Mouse (Mus musculus): ENCODE data around the gene Zkscan6. TPM values are rescaled to one million over a fixed set of nuclear protein-coding genes. Genes with fewer than 3 reads are reported as not detected.
A peak's percentile ranks its signal among the peaks of the same experiment; 100 is the strongest.

The Zkscan6 gene
- 15.9 and 16.5 TPM in 2 replicates for polyA plus RNA-seq (2015; fragmentation: Nextera tagmentation; extraction: Ambion mirVana)

DNA sequence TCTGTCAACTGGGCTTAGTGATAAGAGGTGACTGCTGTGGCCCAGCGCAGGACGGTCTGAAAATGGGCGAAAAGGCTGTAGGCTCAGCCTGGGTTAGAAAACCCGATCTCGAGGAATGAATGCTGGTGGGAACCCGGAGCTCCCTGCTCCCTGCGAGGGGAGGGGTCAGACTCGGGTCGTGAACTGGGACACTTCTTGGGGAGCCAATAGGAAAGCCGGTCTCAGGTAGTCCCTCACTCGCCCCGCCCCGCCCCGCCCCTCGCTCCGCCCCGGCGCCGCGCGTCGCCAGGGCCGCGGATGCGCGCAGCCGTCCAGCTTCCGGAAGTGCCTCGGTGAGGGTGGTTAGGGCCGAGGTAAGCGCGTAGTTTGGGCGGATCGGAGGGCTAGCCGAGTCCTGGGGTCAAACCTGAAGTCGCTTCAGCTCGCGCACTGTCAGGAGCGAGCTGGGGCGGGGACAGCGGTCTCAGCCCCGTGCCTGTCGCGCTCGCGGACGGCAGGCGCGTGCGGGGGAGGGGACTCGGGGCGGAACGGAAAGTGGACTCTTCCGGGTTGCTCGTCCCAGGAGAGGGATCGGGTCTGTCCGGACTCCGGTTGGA lies at the start of gene Zkscan6:
Gene Zkscan6 (plus strand): TSS at position 267 of the 596 bp plus-strand sequence.
- 1% methylated on average over 43 of the region's 58 CpGs for WGBS
- peak; percentile 96 for ATAC-seq (ENCODE audit: low FRiP score, low read depth)
- peaks cover 17% of the 10 kb centered on the region for H3K4me1 ChIP-seq
- H3K27ac ChIP-seq: peak within 1 kb of the TSS; percentile 65; the same call in 1 of the 2 replicates
- peak within 1 kb of the TSS; percentile 83 for H3K4me3 ChIP-seq
- 0 out of 2 replicates have a peak, but pooled peaks cover 2% of the 10 kb centered on the region for H3K27me3 ChIP-seq
- no peaks in the 10 kb centered on the region for H3K9me3 ChIP-seq
- peak within 1 kb of the TSS; percentile 94 for H3K4me2 ChIP-seq (replicated peaks)
- H3K9ac ChIP-seq: peak within 1 kb of the TSS; percentile 81
- no peaks in the 10 kb centered on the region for H3K36me3 ChIP-seq

DNA sequence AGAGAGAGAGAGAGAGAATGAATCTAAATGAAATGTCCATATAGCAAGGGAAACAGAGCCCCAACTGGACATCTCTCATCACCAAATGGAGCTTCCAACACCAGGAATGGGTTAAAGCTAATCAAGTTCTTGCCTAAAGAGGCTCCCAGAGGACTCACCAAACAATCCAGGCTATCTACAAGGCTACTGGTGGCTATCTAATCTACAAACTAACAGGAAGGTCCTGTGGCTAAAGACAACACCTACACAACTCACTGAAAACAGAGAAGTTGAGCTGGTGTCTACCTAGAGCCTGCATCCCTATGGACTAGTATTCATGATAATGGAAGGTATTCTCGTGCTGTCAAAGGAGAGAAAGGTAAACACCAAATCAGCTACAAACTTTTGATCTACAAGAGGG lies 47.6 kb upstream of the Zkscan6 start:
- H3K9me3 ChIP-seq: no peaks in the 10 kb centered on the region
- no peak overlapping the region for H3K9ac ChIP-seq
- no peak for ATAC-seq (ENCODE audit: low FRiP score, low read depth)
- H3K27ac ChIP-seq: no peak overlapping the region
- H3K36me3 ChIP-seq: peaks cover 8% of the 10 kb centered on the region; the same call in 1 of the 2 replicates
- H3K4me2 ChIP-seq (replicated peaks): no peak overlapping the region
- H3K4me1 ChIP-seq: peaks cover 7% of the 10 kb centered on the region; the same call in 1 of the 2 replicates
- H3K27me3 ChIP-seq: no peaks in the 10 kb centered on the region
- H3K4me3 ChIP-seq: no peak overlapping the region
- WGBS: 92% methylated on average over 1 of the region's 1 CpGs

DNA sequence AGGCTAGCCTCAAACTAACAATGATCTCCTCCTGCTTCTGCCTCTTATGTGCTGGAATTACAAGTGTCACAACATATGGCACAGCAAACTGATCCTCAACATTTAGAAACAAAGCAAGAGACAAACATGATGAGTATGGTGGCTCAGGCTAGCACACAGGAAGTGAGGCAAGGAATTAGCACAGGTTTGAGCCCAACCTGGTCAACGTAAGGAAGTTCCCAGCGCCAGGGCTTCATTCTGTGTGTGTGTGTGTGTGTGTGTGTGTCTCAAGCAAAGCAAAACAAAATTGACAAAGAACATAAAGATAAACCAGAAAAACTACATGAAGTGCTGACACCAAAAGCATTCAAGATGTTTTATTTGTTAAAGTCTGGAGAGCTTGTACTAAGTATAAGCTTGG lies 46.1 kb upstream of the Zkscan6 start:
- Histone ChIP-seq H3K4me3 (no peak overlapping the region), H3K4me2 (replicated peaks) (no peak overlapping the region), H3K9me3 (no peaks in the 10 kb centered on the region), H3K9ac (no peak overlapping the region), H3K27me3 (no peaks in the 10 kb centered on the region), H3K36me3 (no peaks in the 10 kb centered on the region), H3K27ac (no peak overlapping the region), H3K4me1 (no peaks in the 10 kb centered on the region)
- WGBS: 87% methylated on average over 2 of the region's 2 CpGs
- no peak for ATAC-seq (ENCODE audit: low FRiP score, low read depth)

DNA sequence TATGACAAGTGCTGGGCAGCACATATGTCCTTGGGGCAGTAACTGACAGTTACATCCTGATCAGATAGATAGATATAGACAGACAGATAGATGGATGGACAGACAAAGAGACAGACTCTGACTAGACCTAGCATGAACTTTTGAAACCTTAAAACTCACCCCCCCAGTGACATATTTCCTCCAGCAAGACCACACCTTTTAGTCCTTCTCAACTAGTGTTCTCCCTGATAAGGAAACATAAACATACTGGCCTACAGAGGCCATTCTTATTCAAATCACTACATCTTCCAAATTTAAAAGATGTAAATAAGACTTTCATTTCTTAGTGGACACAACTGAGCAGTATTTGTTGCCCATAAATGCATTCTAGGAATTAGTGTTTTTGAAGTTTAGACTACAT lies 38.5 kb upstream of the Zkscan6 start:
- ATAC-seq (ENCODE audit: low FRiP score, low read depth): no peak

DNA sequence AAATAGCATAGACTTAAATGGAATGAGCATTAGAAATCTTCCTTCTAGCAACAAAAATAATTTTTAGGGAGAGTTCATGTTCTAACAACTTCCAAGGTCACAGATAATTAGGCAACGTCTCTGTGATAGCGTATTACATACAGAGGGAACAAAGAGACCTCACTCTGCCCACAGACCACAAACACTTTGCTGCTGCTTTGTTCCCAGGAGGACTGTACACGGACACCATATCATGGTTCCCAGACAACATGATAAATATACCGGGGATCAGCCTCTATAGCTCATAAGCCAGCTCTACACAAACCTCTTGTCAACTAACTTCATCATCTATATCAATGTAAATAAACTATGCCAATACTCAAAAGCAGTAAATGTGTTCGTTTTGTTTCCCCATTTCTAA lies 37.0 kb upstream of the Zkscan6 start:
- Histone ChIP-seq H3K9ac (no peak overlapping the region), H3K4me1 (peaks cover 3% of the 10 kb centered on the region), H3K4me2 (replicated peaks) (no peak overlapping the region), H3K4me3 (no peak overlapping the region), H3K9me3 (no peaks in the 10 kb centered on the region), H3K36me3 (no peaks in the 10 kb centered on the region), H3K27me3 (no peaks in the 10 kb centered on the region), H3K27ac (no peak overlapping the region)
- ATAC-seq (ENCODE audit: low FRiP score, low read depth): no peak
- 84% methylated on average over 5 of the region's 5 CpGs for WGBS

More for the DNA sequence above, 38.5 kb upstream of the Zkscan6 start:
- H3K4me2 ChIP-seq (replicated peaks): no peak overlapping the region
- no peaks in the 10 kb centered on the region for H3K9me3 ChIP-seq
- no peak overlapping the region for H3K9ac ChIP-seq
- no peak overlapping the region for H3K27ac ChIP-seq
- no peaks in the 10 kb centered on the region for H3K36me3 ChIP-seq
- no peaks in the 10 kb centered on the region for H3K27me3 ChIP-seq
- H3K4me1 ChIP-seq: peaks cover 3% of the 10 kb centered on the region; the same call in 1 of the 2 replicates
- no peak overlapping the region for H3K4me3 ChIP-seq

DNA sequence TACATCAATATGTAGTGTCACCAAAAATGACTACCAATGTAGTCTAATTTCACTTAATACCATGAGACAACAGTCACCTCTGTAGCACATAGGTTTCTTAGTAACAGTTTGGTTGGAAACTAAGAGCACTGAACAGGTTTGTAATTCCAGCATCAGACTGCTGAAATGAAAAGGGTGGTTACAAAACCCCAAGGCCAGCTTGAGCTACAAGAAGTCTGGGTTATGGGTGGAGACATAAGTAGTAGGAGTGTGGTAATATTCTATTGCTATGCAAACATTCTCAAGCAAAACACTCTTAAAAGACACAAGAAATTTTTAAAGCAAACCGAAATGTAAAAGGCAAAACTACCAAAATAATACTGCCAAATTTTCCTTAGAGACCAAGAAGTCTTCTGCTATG lies 35.4 kb upstream of the Zkscan6 start:
- no peak overlapping the region for H3K4me3 ChIP-seq
- WGBS: 91% methylated on average over 1 of the region's 1 CpGs
- H3K27ac ChIP-seq: no peak overlapping the region
- no peaks in the 10 kb centered on the region for H3K27me3 ChIP-seq
- peaks cover 6% of the 10 kb centered on the region for H3K4me1 ChIP-seq
- H3K4me2 ChIP-seq (replicated peaks): no peak overlapping the region
- no peak overlapping the region for H3K9ac ChIP-seq
- H3K9me3 ChIP-seq: no peaks in the 10 kb centered on the region
- no peaks in the 10 kb centered on the region for H3K36me3 ChIP-seq
- ATAC-seq (ENCODE audit: low FRiP score, low read depth): no peak

DNA sequence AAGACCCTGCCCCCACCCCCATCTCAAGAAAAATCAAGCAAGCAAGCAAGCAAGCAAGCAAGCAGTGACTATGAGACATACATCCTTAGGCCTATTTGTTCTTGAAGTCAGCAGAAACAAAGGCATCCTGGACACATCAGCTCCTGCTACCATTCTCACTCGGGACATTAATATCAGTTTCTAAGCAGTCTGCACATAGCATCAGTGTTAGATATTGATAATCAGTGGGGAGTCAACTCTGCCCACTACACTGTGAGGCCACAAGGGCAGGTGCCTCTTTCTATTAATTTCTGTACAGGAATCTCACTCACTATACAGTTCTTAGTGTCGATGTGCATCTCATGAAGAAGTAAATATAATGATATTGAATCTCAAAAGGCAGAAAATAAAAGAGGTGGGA lies 33.4 kb upstream of the Zkscan6 start:
- no peaks in the 10 kb centered on the region for H3K9me3 ChIP-seq
- H3K4me2 ChIP-seq (replicated peaks): no peak overlapping the region
- 87% methylated on average over 2 of the region's 2 CpGs for WGBS

DNA sequence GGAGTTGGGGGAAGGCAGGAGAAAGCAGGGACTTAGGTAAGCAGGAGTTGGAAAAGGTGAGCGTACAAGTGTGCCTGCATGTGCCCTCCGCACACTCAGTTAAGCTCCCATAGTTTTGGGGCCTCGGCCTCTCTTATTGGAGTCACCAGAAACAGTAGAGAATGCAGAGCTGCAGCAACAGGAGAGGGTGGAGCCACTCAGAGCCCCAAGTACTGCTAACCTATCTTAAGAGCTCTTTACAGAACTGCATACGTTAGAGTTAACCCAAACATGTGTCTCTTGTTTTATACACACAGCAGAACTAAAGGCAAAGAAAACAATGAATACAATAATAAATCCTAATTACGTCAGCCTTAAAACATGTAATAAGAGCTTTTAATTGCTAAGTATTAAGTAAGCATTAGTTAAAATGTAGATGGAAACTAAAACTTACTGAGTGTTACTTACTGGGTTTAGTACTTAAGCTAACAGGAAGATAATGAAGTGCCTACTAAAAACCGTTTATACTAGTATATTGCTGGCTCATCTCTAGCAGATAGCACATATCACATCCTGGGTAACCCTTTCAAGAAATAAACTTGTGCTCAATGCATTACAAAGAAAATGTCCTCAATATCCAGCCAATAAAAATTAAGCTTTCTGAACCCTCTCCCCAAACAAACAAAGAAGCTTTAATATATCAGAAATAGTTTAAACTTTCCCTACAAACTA lies 32.9 kb upstream of the Zkscan6 start:
- ATAC-seq (ENCODE audit: low FRiP score, low read depth): no peak
- no peaks in the 10 kb centered on the region for H3K27me3 ChIP-seq
- no peaks in the 10 kb centered on the region for H3K36me3 ChIP-seq
- no peak overlapping the region for H3K27ac ChIP-seq
- H3K9me3 ChIP-seq: no peaks in the 10 kb centered on the region
- 64% methylated on average over 6 of the region's 6 CpGs for WGBS
- no peak overlapping the region for H3K4me2 ChIP-seq (replicated peaks)
- H3K9ac ChIP-seq: no peak overlapping the region
- H3K4me3 ChIP-seq: no peak overlapping the region
- H3K4me1 ChIP-seq: peaks cover 25% of the 10 kb centered on the region

More for the DNA sequence above, 33.4 kb upstream of the Zkscan6 start:
- Histone ChIP-seq H3K27me3 (no peaks in the 10 kb centered on the region), H3K4me1 (peaks cover 22% of the 10 kb centered on the region), H3K4me3 (no peak overlapping the region), H3K36me3 (no peaks in the 10 kb centered on the region), H3K27ac (no peak overlapping the region), H3K9ac (no peak overlapping the region)
- no peak for ATAC-seq (ENCODE audit: low FRiP score, low read depth)

DNA sequence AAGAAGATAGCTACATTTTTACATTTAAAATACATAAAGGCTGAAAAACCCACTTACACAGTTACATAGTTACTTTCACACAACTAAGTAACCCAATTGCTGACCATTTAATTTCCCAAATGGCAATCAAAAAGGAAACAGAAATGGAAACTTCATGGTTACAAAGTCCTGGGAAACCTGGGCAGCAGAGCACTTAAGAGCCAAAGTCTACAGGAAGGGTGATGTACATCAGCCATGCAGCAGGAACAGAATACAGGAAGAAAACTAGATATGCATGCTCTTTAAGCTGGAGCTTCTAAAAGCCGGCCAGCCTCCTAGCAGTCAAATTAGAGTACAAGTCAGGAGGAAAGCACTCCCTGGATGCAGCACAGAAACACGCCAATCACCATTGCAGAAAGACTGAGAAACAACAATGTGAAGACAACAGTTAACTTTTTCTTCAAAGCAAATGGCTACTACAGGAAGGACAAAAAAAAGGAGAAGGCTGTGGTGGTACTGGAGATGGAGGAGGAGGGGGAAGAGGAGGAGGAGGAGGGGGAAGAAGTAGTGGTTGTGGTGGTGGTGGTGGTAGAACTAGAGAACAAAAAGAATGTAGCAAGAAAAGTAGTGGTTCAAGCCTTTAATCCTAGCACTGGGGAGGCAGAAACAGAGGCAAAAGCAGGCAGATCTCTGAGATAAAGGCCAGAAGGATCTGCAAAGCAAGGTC lies 29.9 kb upstream of the Zkscan6 start:
- Histone ChIP-seq H3K9me3 (no peaks in the 10 kb centered on the region), H3K36me3 (peaks cover 11% of the 10 kb centered on the region), H3K9ac (no peak overlapping the region), H3K27me3 (no peaks in the 10 kb centered on the region), H3K4me3 (no peak overlapping the region), H3K4me2 (replicated peaks) (no peak overlapping the region), H3K4me1 (peaks cover 37% of the 10 kb centered on the region), H3K27ac (no peak overlapping the region)
- 68% methylated on average over 2 of the region's 2 CpGs for whole genome bisulfite sequencing
- no peak for ATAC-seq (ENCODE audit: low FRiP score, low read depth)

DNA sequence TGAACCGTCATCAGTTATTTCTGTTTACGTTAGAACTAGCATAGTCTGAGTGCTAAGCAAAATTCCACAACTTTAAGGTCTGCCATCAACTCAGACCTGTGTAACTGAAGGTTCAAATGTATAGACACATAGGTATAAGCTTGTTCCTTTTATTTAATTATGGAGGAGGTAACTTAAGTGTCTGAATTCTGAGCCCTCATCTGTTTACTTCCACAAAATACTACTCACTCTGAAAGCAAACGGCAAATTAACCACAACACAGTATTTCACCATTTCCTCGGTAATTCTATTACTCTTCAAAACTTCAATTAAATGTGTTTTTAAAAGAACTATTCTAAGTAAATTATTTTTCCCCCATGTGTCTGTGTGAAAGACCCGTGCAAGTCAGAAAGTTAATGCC lies 29.2 kb upstream of the Zkscan6 start:
- WGBS: 54% methylated on average over 5 of the region's 5 CpGs
- Histone ChIP-seq H3K9me3 (no peaks in the 10 kb centered on the region), H3K27me3 (no peaks in the 10 kb centered on the region), H3K4me2 (replicated peaks) (no peak overlapping the region), H3K4me3 (no peak overlapping the region), H3K36me3 (peaks cover 11% of the 10 kb centered on the region), H3K9ac (no peak overlapping the region), H3K4me1 (peaks cover 37% of the 10 kb centered on the region), H3K27ac (no peak overlapping the region)
- no peak for ATAC-seq (ENCODE audit: low FRiP score, low read depth)

DNA sequence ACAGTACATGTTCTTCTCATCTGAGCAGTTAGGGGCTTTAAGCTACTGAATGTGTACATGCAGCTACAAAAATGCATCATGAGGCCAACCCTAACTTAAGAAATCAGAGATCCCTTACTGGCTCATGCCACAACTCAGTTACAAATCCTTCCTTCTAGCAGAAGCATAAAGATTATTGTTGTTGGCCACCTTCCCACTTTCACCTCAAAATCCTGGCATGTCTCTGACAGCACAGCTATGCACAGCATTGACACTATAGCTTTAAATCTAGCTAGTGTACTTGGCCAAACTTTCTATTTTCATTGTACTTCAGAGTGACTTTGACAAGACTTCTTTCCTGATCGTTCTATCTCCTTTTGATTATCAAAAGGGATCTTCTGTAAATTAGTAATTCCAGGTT lies 27.9 kb upstream of the Zkscan6 start:
- Histone ChIP-seq H3K4me2 (replicated peaks) (no peak overlapping the region), H3K27ac (no peak overlapping the region), H3K9me3 (no peaks in the 10 kb centered on the region), H3K36me3 (peaks cover 11% of the 10 kb centered on the region), H3K27me3 (no peaks in the 10 kb centered on the region), H3K9ac (no peak overlapping the region), H3K4me1 (peaks cover 40% of the 10 kb centered on the region), H3K4me3 (no peak overlapping the region)
- no peak for ATAC-seq (ENCODE audit: low FRiP score, low read depth)
- 80% methylated on average over 1 of the region's 1 CpGs for WGBS

DNA sequence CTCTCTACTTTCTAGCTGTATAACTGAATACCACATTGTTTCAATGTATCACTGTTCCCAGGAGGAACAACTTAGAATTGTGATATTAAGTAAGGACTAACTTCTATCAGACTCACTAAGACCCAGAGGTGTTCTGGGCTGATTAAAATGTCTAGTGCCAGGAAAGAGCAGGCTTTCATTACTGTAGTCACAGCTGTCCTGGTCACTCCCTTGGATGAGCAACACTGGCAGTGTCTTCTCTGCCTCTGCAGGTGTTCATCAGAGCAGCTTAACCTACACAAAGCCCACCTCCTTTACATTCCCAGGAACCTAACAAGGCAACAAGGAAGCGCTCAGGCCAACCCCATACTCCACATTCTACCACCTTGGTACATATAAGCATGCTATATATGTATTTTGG lies 27.4 kb upstream of the Zkscan6 start:
- Histone ChIP-seq H3K9me3 (no peaks in the 10 kb centered on the region), H3K4me3 (no peak overlapping the region), H3K36me3 (peaks cover 11% of the 10 kb centered on the region), H3K27ac (no peak overlapping the region), H3K4me1 (peaks cover 40% of the 10 kb centered on the region), H3K4me2 (replicated peaks) (no peak overlapping the region), H3K27me3 (no peaks in the 10 kb centered on the region), H3K9ac (no peak overlapping the region)
- WGBS: 93% methylated on average over 1 of the region's 1 CpGs
- ATAC-seq (ENCODE audit: low FRiP score, low read depth): no peak
